Mouse (Mus musculus) bone marrow, adult 2 months (tissue): ENCODE results near the gene Fmc1.
"Not testable (repeated sequence)": the region's sequence is repeated elsewhere in the genome, so short reads cannot be mapped to it uniquely, and the experiment has no call there.

ENCODE experiments used
- CTCF ChIP-seq: fragments of 200-500 bp; IDR thresholded peaks from 2 replicates; pipeline ENCODE4 v1.5.1; 2011; ENCODE audit warnings: low read length, control low read depth; ENCODE audit not compliant: control insufficient read depth, insufficient read depth
- POLR2A ChIP-seq: fragments of 200-500 bp; IDR thresholded peaks from 2 replicates; pipeline ENCODE4 v1.6.1; 2011; ENCODE audit warnings: low read depth, mild to moderate bottlenecking, control low read depth, low read length, borderline replicate concordance; ENCODE audit not compliant: control insufficient read depth

- not testable (repeated sequence) for TF ChIP-seq CTCF, POLR2A
Measured at GRCm38 (mm10) chr6:38549840-38550239, 16.5 kb downstream of the Fmc1 start.
